Mouse (Mus musculus) urinary bladder, adult 18-20 months (tissue): ENCODE measurements at regions not wholly inside any gene's neighbourhood (a gene's known extent, or its start where the extent isn't known, plus 50 kb on each side); places are given as distances from the start of the nearest gene placed in this dataset.

Experiments
- DNase-seq, 2 experiments: peaks; one replicate each; pipeline ENCODE4 v3.0.0; 2022; ENCODE audit warnings: low spot score in 2 of 2, mixed read lengths in 2 of 2

- DNase-seq: no peak
Observed at GRCm38 (mm10) chr7:67462591-67462990, 89.9 kb upstream of the Mef2a start.

DNA sequence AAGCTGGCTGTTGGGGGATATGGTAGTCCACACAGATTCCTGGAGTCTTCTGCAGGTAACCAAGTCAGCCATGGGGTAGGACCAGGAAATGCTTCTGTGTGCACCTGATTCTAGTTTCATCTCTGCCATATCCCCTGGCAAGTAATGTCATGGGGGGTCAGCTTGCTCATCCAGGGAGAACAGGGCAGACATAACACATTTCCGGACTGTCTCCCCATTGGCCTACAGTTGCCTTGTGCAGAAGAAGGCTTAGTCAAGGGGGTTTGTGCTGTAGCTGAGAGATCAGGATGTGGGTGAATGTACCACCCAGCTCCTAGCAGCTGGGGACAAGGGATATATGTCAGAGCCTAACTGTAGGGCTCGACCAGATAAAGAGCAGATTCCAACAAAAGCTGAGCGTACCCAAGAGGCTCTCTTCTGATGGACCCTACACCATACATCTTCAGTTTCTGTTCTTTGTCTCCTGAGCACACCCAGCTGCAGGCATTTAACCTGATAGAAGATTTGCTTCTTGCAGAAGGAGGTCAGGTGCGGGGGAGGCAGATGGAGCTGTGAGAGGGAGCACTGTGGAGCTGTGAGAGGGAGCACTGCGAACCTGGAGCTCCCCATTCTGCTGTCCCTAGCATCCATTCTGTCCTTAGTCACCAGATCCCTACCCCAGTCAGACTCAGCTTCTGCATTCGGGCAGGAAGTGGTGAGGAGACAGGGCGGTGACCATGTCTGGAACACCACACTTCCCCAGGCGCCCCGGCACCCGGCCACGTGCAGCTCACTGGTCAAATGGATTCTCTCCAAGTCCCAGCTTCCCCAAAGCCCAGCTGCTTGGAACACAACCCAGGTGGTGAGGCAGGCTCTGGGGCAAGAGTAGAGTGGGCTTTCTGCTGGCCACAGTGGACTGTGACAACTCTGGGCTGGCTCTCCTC, 88.9 kb upstream of the Mef2a start:
- DNase-seq: peak in 1 of 2 experiments; percentile 77

DNA sequence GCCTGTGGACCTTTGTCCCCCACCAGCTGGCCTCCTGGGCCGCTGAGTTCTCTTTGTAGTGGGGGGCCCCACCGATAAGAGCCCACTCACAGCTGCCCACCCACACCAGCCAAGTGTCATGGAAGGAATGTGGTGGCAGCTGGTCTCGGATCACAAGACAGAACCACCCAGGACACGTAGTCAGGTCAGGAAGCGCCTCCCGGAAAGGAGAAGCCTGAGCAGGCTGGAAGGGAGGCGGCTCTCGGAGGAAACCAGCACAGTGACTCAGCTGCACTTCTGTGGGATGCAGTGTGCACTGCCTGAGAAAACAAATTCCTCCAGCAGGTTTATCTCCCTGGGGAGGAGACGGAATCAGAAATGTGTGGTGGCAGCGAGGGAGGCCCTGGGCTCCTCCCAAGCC, 87.2 kb upstream of the Mef2a start:
- peak in 1 of 2 experiments; percentile 60 for DNase-seq

- DNase-seq: no peak
Observed at GRCm38 (mm10) chr7:67459209-67459608, 86.6 kb upstream of the Mef2a start.

GRCm38 (mm10) chr7:67458640-67459039, 86.0 kb upstream of the Mef2a start:
- no peak for DNase-seq

DNA sequence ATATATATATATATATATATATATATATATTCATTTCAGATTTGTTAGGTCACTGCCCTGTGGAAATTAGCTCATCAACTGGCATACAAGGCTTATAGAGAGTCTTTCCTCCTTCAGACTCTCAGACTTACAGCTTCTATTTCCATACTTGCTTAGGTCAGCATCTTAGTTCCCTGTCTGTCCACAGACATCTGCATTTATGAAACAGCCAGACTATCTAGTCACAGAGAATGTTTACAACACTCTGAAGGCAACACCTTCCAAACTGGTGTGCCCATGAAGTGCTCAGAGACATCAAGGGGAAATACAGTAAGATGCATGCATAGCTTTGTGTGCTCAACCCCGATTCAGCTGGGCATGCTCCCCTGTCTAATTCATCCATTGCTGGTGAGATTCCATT, 85.2 kb upstream of the Mef2a start:
- no peak for DNase-seq

DNA sequence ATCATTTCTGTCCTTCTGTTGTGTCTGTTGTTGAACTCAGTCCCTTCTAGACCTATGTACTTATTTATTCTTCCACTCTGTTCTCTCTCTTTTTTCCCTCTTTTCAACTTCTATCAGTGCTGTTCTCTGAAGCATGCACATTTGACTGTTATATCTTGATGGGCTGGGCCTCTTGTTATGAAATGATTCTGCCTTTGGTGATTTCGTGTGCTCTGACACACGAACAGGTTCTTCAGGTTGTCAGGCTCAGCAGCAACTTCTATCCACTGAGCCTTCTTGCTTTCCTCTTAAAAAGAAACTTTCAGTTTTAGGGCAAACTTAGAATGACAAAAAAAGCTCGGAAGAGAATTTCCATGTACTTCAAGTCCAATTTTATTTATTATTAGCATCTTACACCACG, 83.4 kb upstream of the Mef2a start:
- no peak for DNase-seq

- no peak for DNase-seq
Observed at GRCm38 (mm10) chr7:67454458-67454857, 81.8 kb upstream of the Mef2a start.

- DNase-seq: no peak
Observed at GRCm38 (mm10) chr7:67451157-67451793, 78.6 kb upstream of the Mef2a start.

DNA sequence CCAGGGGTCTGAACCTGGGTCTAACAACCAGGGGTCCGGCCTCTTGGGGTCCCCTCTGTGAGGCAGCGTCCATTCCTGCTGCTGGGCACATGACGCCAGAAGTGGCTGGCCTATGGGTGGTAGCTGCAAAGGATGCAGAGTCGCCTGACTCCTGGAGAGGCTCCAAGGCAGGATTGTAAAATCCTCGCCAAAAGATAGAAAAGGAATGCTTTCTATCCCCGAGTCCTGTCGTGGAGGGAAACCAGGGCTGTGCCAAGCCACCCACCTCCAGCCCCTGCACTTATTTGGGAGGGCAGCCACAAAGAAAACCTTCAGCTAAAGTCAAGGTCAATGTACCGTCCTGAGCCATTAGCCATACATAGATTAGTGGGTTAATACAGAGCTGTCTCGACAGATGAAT, 73.9 kb upstream of the Mef2a start:
- DNase-seq: no peak

- no peak for DNase-seq
Observed at GRCm38 (mm10) chr7:67445203-67446041, 72.8 kb upstream of the Mef2a start.

DNA sequence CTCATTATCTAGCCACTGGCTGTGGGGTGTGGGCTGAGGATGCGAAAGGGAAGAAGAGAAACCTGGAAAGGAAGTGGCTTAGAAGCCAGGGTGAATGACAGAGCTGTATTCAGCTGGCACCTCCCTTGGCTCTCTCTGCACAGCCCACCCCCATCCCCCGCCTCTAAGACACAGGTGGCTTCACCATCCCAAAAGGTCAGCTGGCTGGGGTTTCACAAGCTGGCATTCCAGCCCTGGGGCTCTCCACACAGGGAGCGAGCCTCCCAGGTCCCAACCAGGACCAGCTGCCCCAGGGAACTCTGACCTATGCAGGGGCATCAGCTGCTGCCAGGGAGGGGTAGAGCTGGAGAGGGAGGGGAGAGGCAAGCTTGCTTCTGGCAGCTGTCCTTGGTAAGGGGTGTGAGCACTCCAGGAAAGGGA, 71.9 kb upstream of the Mef2a start:
- no peak for DNase-seq

GRCm38 (mm10) chr7:67443666-67444065, 71.0 kb upstream of the Mef2a start:
- no peak for DNase-seq

GRCm38 (mm10) chr7:67443001-67443555, 70.4 kb upstream of the Mef2a start:
- peak in 1 of 2 experiments; percentile 52 for DNase-seq

- no peak for DNase-seq
Observed at GRCm38 (mm10) chr7:67442284-67442683, 69.6 kb upstream of the Mef2a start.

DNA sequence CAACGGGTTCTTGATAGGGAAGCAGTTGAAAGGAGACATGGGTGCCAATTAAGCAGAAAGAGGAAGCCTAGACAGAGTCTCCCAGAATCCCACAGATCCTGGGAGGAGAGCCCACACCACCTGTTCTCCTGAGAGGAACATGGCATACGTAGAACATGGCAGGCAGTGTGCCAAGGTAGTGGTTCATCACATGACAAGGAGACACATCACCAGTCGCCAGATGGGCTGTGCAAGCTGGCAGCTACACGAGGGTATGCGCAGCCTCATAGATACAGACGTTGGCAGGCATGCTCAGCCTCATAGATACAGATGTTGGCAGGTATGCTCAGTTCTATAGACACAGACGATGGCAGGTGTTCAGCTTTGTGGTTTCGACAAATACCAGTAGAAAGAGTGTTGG, 68.1 kb upstream of the Mef2a start:
- no peak for DNase-seq

- no peak for DNase-seq
Observed at GRCm38 (mm10) chr7:67437216-67438006, 64.8 kb upstream of the Mef2a start.

DNA sequence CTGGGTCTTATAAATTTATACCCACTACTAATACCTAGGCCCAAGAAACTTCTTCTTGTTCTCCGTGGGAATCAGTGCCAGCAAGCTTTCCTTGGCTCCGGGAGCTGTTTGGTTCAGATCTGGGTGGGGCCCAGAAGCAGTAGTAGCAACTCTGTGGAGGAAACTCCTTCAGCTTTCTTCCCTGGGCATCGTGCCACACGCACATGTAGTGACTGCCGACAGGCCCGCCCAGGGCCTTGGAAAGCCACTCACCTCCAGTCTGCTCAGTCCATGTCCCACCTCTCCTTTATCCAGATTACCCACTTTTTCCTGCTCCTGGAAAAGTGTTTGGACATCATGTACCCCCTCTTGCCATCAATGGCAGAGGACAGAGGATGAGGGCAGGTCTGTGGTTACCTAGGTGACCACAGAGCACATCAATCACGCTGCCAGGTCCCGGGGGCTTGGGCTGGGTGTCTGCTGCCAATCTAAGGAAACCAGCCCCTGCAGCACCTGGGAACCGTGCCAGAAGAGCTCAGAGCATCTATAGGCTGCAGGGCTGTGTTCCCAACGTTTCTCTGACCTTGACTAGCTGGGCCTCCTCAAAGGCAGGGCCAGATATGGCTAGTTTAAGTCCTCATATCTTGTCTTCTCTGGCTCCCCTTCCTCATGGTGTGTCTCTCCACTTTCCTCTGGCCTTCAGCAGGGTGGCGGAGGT, 63.1 kb upstream of the Mef2a start:
- peak; percentile 23 to 61 for DNase-seq

GRCm38 (mm10) chr7:67430987-67431386, 58.3 kb upstream of the Mef2a start:
- DNase-seq: no peak

DNA sequence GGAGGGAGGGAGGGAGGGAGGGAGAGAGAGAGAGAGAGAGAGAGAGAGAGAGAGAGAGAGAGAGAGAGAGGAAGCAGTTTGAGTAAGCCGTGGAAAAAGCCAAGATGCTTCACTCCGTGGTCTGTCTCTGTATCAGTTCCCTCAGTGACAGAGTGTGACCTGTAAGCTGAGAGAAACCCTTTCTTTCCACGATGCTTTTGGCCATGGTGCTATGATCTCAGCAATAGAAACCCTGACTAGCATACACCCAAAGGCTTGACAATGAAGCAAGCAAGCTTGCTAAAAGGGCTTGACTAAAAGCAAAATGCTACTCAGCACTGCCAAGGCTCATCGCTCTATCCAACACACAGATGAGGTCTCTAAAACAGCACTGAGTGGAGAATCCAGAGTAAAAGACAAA, 57.4 kb upstream of the Mef2a start:
- no peak for DNase-seq
